Mouse (Mus musculus) left cerebral cortex, postnatal 10 days (tissue): ENCODE data around the gene Notch1. TPM values are rescaled to one million over a fixed set of nuclear protein-coding genes. Genes with fewer than 3 reads are reported as not detected.

Experiments
- DNase-seq, 2 experiments: peaks; one replicate each; pipeline ENCODE4 v3.0.0; 2021 to 2022; ENCODE audit warnings: low spot score in 2 of 2, mixed read lengths in 1 of 2; ENCODE audit errors: extremely low spot score in 1 of 2
- intact Hi-C: fragments of 180-260 bp; cut with DNase I; formaldehyde crosslinking; loops from one replicate; pipeline ENCODE4 v1.15.1; 2025
- total RNA-seq, 2 experiments: library from RNA; stranded (reverse); gene quantifications; 2 replicates each; pipeline ENCODE4 v1.2.3; 2021

Gene Notch1
- total RNA-seq, 2 experiments from 2014 or later: 26.4 to 30.5 TPM

- intact Hi-C loops: loop anchor here (5.0 kb wide), 1 partner anchor 33 kb away; no protein-coding TSS in a partner anchor
- peak in 1 of 2 experiments; percentile 29 for DNase-seq
These were observed 19.1 kb upstream of the Notch1 start for GRCm38 (mm10) chr2:26535517-26536045.

GRCm38 (mm10) chr2:26534616-26535015, 18.2 kb upstream of the Notch1 start:
- DNase-seq: peak; percentile 35 to 77
- intact Hi-C loops: loop anchor here (5.0 kb wide), 1 partner anchor 32 kb away; no protein-coding TSS in a partner anchor

- no peak for DNase-seq
These were observed 17.7 kb upstream of the Notch1 start for GRCm38 (mm10) chr2:26534161-26534560.

GRCm38 (mm10) chr2:26533249-26533648, 16.8 kb upstream of the Notch1 start:
- no peak for DNase-seq
- intact Hi-C loops: no loop called here

More at GRCm38 (mm10) chr2:26534161-26534560, 17.7 kb upstream of the Notch1 start:
- intact Hi-C loops: no loop called here

GRCm38 (mm10) chr2:26531829-26532228, 15.4 kb upstream of the Notch1 start:
- DNase-seq: no peak
- intact Hi-C loops: no loop called here

- intact Hi-C loops: no loop called here
- DNase-seq: no peak
These were observed 13.4 kb upstream of the Notch1 start for GRCm38 (mm10) chr2:26529881-26530280.

GRCm38 (mm10) chr2:26529221-26529805, 12.8 kb upstream of the Notch1 start:
- DNase-seq: no peak
- intact Hi-C loops: no loop called here

- intact Hi-C loops: no loop called here
- DNase-seq: peak in 1 of 2 experiments; percentile 62
These were observed 10.2 kb upstream of the Notch1 start for GRCm38 (mm10) chr2:26526443-26527257.

GRCm38 (mm10) chr2:26525355-26526018, 9.0 kb upstream of the Notch1 start:
- intact Hi-C loops: no loop called here
- peak in 1 of 2 experiments; percentile 87 for DNase-seq

GRCm38 (mm10) chr2:26522327-26522726, 5.9 kb upstream of the Notch1 start:
- DNase-seq: no peak
- intact Hi-C loops: no loop called here

GRCm38 (mm10) chr2:26519753-26520152, 3.3 kb upstream of the Notch1 start:
- intact Hi-C loops: no loop called here
- no peak for DNase-seq

GRCm38 (mm10) chr2:26516987-26517386, 524 bp upstream of the Notch1 start:
- intact Hi-C loops: no loop called here
- no peak for DNase-seq

- intact Hi-C loops: no loop called here
- no peak for DNase-seq
These were observed 1.1 kb downstream of the Notch1 start for GRCm38 (mm10) chr2:26515335-26515734.

- intact Hi-C loops: no loop called here
- DNase-seq: no peak
These were observed 3.2 kb downstream of the Notch1 start for GRCm38 (mm10) chr2:26513105-26513745.

- no peak for DNase-seq
- intact Hi-C loops: no loop called here
These were observed 7.8 kb downstream of the Notch1 start for GRCm38 (mm10) chr2:26508661-26509060.

- intact Hi-C loops: no loop called here
These were observed 8.5 kb downstream of the Notch1 start for GRCm38 (mm10) chr2:26507961-26508391.

GRCm38 (mm10) chr2:26507481-26507886, 9.0 kb downstream of the Notch1 start:
- peak in 1 of 2 experiments; percentile 79 for DNase-seq
- intact Hi-C loops: no loop called here

More at GRCm38 (mm10) chr2:26507961-26508391, 8.5 kb downstream of the Notch1 start:
- DNase-seq: no peak

- intact Hi-C loops: no loop called here
- DNase-seq: no peak
These were observed 9.7 kb downstream of the Notch1 start for GRCm38 (mm10) chr2:26506746-26507280.
